Mouse (Mus musculus) forebrain, postnatal 0 days (tissue): ENCODE measurements at regions not wholly inside any gene's neighbourhood (a gene's known extent, or its start where the extent isn't known, plus 50 kb on each side); places are given as distances from the start of the nearest gene placed in this dataset.
A peak's percentile ranks its signal among the peaks of the same experiment; 100 is the strongest.

Experiments used
- ATAC-seq: fragments of 200-750 bp; cut with Nextera tagmentation; 2 replicates; pipeline ENCODE4 v1.8.0; 2017; ENCODE audit warnings: mild to moderate bottlenecking, moderate library complexity
- DNase-seq: peaks from one replicate; pipeline ENCODE4 v3.0.0-alpha.2; 2015
- H3K27ac ChIP-seq: fragments of 300-500 bp; sonication (generic); 2 replicates; pipeline ENCODE4 v1.5.1; 2014; ENCODE audit warnings: low read depth, mild to moderate bottlenecking, antibody characterized with exemption, low read length, moderate library complexity, mixed read lengths
- H3K27me3 ChIP-seq: fragments of 300-500 bp; sonication (generic); 2 replicates; pipeline ENCODE4 v1.6.1; 2014; ENCODE audit warnings: mild to moderate bottlenecking, low read length, mixed read lengths; ENCODE audit not compliant: insufficient read depth
- H3K36me3 ChIP-seq: fragments of 300-500 bp; sonication (generic); 2 replicates; pipeline ENCODE4 v1.6.1; 2014; ENCODE audit warnings: mild to moderate bottlenecking, moderate library complexity; ENCODE audit not compliant: insufficient read depth
- H3K4me1 ChIP-seq: fragments of 300-500 bp; sonication (generic); 2 replicates; pipeline ENCODE4 v1.6.1; 2014; ENCODE audit warnings: antibody characterized with exemption; ENCODE audit not compliant: insufficient read depth
- H3K4me2 ChIP-seq: fragments of 300-500 bp; sonication (generic); 2 replicates; pipeline ENCODE4 v1.6.1; 2014; ENCODE audit warnings: low read depth, mild to moderate bottlenecking, moderate library complexity
- H3K4me3 ChIP-seq: fragments of 300-500 bp; sonication (generic); 2 replicates; pipeline ENCODE4 v1.5.1; 2014; ENCODE audit warnings: low read depth, low read length, mixed read lengths
- H3K9ac ChIP-seq: fragments of 300-500 bp; sonication (generic); 2 replicates; pipeline ENCODE4 v1.6.1; 2014; ENCODE audit warnings: mild to moderate bottlenecking
- H3K9me3 ChIP-seq: fragments of 300-500 bp; sonication (generic); 2 replicates; pipeline ENCODE4 v1.6.1; 2016; ENCODE audit warnings: low read length
- CTCF ChIP-seq: sonication (generic); IDR thresholded peaks from 2 replicates; pipeline ENCODE4 v1.5.1; 2016; ENCODE audit warnings: antibody characterized with exemption, control low read depth, low read depth
- WGBS: fragments of 180-500 bp; shearing (Covaris S2); extraction: QIAGEN DNeasy Blood & Tissue Kit; methylation state at CpG from one replicate; pipeline ENCODE4 v1.1.7; 2014; 5-methylcytosine and 5-hydroxymethylcytosine counted together

GRCm38 (mm10) chr16:51524023-51524422 is 507.0 kb upstream of the Cblb start:
- DNase-seq: no peak
- H3K9ac ChIP-seq: no peak overlapping the region
- 84% methylated on average over 1 of the region's 1 CpGs for WGBS
- H3K36me3 ChIP-seq: no peaks in the 10 kb centered on the region
- no peak for ATAC-seq
- no peak overlapping the region for H3K4me3 ChIP-seq
- H3K27me3 ChIP-seq: no peaks in the 10 kb centered on the region
- no peak overlapping the region for H3K4me2 ChIP-seq
- H3K4me1 ChIP-seq: no peaks in the 10 kb centered on the region
- H3K9me3 ChIP-seq: no peaks in the 10 kb centered on the region
- no peak overlapping the region for H3K27ac ChIP-seq
- no peak for TF ChIP-seq CTCF

- H3K4me2 ChIP-seq: no peak overlapping the region
- no peak overlapping the region for H3K4me3 ChIP-seq
- DNase-seq (no peak), ATAC-seq (peak; percentile 50)
- H3K27me3 ChIP-seq: no peaks in the 10 kb centered on the region
- no peak for TF ChIP-seq CTCF
- no peaks in the 10 kb centered on the region for H3K36me3 ChIP-seq
- no peak overlapping the region for H3K27ac ChIP-seq
- WGBS: 85% methylated on average over 1 of the region's 1 CpGs
- no peaks in the 10 kb centered on the region for H3K4me1 ChIP-seq
- H3K9me3 ChIP-seq: no peaks in the 10 kb centered on the region
- no peak overlapping the region for H3K9ac ChIP-seq
Measured at GRCm38 (mm10) chr16:51532496-51532895, 498.5 kb upstream of the Cblb start.

GRCm38 (mm10) chr16:51543769-51544168 is 487.3 kb upstream of the Cblb start:
- DNase-seq (no peak), ATAC-seq (no peak)
- Histone ChIP-seq H3K4me3 (no peak overlapping the region), H3K36me3 (no peaks in the 10 kb centered on the region), H3K9me3 (no peaks in the 10 kb centered on the region), H3K9ac (no peak overlapping the region), H3K27me3 (no peaks in the 10 kb centered on the region), H3K4me1 (no peaks in the 10 kb centered on the region), H3K4me2 (no peak overlapping the region), H3K27ac (no peak overlapping the region)
- TF ChIP-seq CTCF: no peak
- WGBS: 93% methylated on average over 4 of the region's 4 CpGs

- H3K9me3 ChIP-seq: no peaks in the 10 kb centered on the region
- H3K4me1 ChIP-seq: no peaks in the 10 kb centered on the region
- TF ChIP-seq CTCF: no peak
- no peak for ATAC-seq
- H3K9ac ChIP-seq: no peak overlapping the region
- no peaks in the 10 kb centered on the region for H3K36me3 ChIP-seq
- 83% methylated on average over 1 of the region's 1 CpGs for WGBS
- no peak for DNase-seq
- no peak overlapping the region for H3K4me2 ChIP-seq
- H3K4me3 ChIP-seq: no peak overlapping the region
- H3K27me3 ChIP-seq: no peaks in the 10 kb centered on the region
- no peak overlapping the region for H3K27ac ChIP-seq
Measured at GRCm38 (mm10) chr16:51547032-51547431, 484.0 kb upstream of the Cblb start.

GRCm38 (mm10) chr16:51562866-51563658 is 468.0 kb upstream of the Cblb start:
- Histone ChIP-seq H3K9me3 (no peaks in the 10 kb centered on the region), H3K36me3 (no peaks in the 10 kb centered on the region), H3K4me3 (no peak overlapping the region), H3K9ac (no peak overlapping the region), H3K4me2 (no peak overlapping the region), H3K27ac (no peak overlapping the region), H3K4me1 (no peaks in the 10 kb centered on the region), H3K27me3 (no peaks in the 10 kb centered on the region)
- 54% methylated on average over 5 of the region's 5 CpGs for WGBS
- DNase-seq (peak; percentile 12), ATAC-seq (peak; percentile 53; the same call in 1 of the 2 replicates)
- TF ChIP-seq CTCF: no peak

- TF ChIP-seq CTCF: no peak
Measured at GRCm38 (mm10) chr16:51564064-51564463, 467.0 kb upstream of the Cblb start.

GRCm38 (mm10) chr16:51577915-51578593 is 453.0 kb upstream of the Cblb start:
- WGBS: 57% methylated on average over 2 of the region's 2 CpGs
- DNase-seq (no peak), ATAC-seq (no peak)
- no peaks in the 10 kb centered on the region for H3K27me3 ChIP-seq
- no peaks in the 10 kb centered on the region for H3K4me1 ChIP-seq
- no peak overlapping the region for H3K27ac ChIP-seq
- H3K4me3 ChIP-seq: no peak overlapping the region
- no peak overlapping the region for H3K4me2 ChIP-seq
- no peak for TF ChIP-seq CTCF
- H3K36me3 ChIP-seq: no peaks in the 10 kb centered on the region
- H3K9ac ChIP-seq: no peak overlapping the region
- no peaks in the 10 kb centered on the region for H3K9me3 ChIP-seq

More at GRCm38 (mm10) chr16:51564064-51564463, 467.0 kb upstream of the Cblb start:
- H3K4me1 ChIP-seq: no peaks in the 10 kb centered on the region
- no peak for ATAC-seq
- no peaks in the 10 kb centered on the region for H3K9me3 ChIP-seq
- no peak overlapping the region for H3K9ac ChIP-seq
- DNase-seq: no peak
- H3K4me2 ChIP-seq: no peak overlapping the region
- H3K36me3 ChIP-seq: no peaks in the 10 kb centered on the region
- no peak overlapping the region for H3K27ac ChIP-seq
- no peaks in the 10 kb centered on the region for H3K27me3 ChIP-seq
- H3K4me3 ChIP-seq: no peak overlapping the region
